Mouse (Mus musculus): ENCODE measurements around the gene Prkar1a.
"Not testable (repeated sequence)": the region's sequence is repeated elsewhere in the genome, so short reads cannot be mapped to it uniquely, and the experiment has no call there.

Gene Prkar1a

DNA sequence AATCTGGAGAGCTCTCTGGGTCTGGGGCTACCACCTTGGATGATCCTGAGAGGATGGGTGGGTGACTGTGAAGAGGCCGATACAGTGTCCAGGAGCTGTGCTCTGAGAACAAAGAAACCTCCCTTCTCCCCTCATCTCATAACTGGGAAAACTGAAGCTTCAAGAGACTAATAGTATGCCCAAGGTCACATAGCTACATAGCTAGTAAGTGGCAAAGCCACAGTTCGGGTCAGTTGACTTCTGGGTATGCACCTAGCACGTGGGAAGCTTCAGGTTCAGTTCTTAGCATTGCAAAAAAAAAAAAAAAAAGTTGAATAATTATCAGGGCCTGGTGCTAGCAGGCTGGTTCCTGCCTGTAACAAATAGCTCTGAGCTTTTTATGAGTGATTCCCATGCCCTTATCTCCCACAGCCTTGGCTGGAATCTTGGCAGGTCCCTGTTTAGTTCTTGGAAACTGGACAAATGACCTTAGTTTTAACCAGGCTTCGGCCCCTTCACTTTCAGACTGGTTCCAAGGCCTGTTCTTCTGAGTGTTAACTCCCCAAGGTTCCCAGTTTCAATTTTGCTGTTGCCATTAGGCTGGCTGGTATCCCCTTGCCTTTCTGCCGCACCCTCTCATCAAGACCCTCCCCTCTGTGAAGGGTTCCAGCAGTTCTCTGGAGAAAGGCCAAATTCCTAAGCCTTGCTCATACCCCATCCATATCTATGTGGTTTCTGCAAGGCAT is 7.5 kb upstream of the Prkar1a start:
- DNase-seq (ENCODE audit: low read depth, low spot score), result no peak

DNA sequence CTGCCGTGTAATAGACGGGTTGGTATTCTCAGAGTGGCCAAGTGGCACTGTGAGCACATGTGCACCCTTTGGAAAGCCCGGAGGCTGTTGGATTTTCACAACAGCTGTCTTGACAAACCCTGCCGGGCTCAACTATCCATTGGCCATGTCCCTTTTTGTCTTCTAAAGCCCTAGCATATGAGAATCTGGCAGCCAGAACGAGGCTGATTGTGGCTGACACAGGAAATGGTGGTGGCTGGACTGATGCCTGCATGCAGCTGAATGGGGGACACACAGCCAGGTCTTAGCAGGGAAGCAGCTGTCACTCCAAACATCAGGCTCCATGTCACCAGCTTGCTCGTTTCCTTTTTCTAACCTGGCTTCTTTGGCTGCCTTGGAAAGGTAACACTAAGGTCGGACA is 695 bp upstream of the Prkar1a start:
- peak; percentile 77 for DNase-seq (ENCODE audit: low read depth, low spot score)

DNA sequence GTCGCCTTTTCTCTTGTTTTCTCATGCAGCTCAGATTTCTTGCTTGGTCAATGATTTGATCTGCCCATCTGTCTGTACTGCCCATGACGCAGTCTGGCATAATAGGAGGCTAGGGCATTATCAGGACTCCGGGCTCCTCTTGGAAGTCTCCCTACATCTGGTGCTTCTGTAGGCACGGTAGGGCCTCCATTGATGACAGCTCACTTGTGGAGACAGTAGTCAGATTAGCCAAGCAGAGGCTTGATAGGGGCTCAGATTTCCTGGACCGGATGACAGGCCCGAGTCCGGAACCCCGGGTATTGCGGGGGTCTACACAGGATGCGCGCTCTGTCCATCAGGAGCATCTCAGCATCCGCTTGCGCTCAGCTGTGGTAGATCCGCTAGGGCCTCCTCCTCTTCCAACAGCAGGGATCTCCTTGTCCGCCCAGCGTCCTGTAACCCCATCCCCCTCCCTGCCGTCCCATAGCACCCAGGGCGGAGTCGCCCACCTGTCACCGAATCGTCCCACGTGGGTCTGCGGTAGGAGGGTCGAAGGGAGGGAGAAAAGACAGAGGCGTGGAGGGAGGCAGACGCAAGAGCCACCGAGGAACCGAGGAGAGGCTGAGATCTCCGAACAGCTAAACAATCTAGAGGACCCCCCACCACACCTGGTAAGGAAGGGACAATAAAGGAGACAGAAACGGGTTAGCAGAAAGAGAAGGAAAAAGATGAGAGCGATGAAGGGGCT is 933 bp downstream of the Prkar1a start:
- peak; percentile 98 for DNase-seq (ENCODE audit: low read depth, low spot score)

DNA sequence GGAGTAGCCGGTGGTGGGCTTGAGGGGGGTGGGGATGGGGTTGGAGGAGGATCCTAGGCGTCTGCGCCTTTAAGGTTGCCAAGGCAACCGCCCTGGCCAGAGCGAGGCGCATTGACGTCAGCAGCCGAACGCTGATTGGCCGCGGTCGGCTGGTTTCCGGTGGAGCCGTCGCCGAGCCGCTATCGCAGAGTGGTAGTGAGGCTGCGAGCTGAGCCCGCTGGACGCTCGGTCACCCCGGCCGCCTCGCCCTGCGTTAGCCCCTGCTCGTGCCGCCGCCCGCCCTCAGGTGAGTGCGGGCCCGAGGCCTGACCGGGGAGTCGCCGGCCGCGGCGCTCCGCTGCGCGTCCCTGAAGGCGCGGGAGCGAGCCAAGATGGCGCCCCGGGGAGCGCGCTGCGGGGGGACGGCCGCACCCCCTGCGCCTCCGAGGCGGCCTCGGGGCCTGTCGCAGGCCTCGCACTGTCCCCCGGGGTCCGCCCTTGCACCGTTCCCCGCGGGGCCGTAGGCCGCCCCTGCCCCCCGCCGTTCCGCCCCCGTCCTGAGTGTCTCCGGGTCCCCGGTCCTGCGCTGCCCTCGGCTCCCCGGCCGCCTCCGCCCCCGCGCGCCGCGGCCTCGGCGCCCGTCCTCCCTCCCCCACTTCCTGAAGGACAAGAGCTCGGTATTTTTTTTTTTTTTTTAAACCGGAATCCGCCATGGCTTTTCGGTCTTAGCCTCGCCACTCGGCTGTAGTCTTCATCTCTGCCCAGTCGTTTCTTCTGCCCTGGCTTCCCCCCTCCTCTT is 1.8 kb downstream of the Prkar1a start:
- DNase-seq (ENCODE audit: low read depth, low spot score), result peak; percentile 96

DNA sequence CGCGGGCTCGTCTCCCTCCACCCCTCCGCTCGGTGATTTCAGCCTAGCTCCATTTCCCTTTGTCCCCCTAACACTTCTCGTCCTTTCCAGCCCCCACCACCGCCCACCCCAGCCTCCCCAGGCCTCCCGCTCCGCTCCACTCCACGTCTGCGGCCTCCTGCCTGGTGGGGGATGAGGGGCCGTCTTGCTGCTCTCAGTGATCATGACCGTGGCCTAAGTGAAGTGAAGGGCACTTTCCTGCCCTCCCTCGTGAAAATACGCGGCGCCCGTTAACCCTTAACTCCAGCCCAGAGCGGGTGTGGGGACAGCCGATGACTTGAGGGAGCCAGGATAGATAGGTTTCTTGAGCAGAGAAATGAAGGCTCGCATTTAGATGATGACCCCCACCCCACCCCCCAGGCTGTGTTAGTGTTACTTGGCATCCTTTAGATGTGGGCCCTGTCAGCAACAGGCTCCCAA is 2.4 kb downstream of the Prkar1a start:
- no peak for DNase-seq (ENCODE audit: low read depth, low spot score)

DNA sequence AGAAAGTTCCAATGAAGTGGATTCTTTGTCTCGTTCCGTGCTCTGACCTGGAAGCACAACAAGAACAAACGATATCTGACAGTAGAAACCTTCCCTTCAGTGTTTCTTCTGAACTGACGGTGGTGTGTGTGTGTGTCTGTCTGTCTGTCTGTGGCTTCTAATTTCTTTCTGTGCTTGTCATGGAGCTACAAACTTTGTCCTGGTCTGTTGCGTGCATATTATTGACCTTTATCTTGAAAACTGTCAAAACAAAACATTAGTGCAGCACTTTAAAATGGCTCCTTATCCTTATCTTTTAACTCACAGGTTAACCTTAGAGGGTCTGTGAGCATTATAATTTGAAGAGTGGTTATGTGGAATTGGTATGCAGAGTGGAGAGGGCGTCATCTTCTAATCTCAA is 3.3 kb downstream of the Prkar1a start:
- no peak for DNase-seq (ENCODE audit: low read depth, low spot score)

DNA sequence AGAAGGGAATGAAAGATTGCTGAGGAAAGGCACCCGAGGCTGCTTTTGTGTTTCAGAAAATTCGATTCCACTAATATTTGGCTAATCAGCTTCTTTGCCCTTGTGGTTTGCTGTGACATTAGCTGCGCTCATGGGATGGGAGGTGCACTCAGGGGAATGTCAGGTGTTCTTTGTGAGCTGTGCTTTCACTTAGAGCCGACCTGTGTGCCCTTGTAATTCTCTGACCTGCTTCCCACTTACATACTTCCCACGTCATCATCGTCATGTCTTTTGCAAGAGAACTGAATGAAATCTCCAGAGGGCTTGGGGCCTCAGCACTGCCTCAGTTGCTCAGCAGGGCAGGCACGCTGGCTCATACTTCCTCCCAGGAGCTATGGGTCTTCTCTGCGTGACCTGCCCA is 4.0 kb downstream of the Prkar1a start:
- no peak for DNase-seq (ENCODE audit: low read depth, low spot score)

DNA sequence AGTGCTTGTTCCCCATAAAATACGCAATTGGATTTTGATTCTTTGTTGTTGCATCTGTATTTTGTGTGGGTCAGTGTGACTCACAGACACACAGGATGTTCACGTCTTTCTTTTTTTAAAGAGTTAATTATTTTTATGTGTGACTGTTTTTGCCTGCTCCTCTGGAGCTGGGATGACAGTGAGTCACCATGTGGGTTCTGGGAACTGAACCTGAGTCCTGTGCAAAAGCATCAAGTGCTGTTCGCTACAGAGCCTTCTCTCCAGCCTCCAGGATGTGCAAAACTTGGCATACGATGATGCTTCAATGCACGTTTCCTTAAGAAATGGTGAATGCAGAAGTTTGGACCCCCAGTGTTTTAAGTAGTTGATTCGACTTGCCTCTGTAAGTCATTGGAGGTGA is 5.4 kb downstream of the Prkar1a start:
- DNase-seq (ENCODE audit: low read depth, low spot score), result peak; percentile 51

DNA sequence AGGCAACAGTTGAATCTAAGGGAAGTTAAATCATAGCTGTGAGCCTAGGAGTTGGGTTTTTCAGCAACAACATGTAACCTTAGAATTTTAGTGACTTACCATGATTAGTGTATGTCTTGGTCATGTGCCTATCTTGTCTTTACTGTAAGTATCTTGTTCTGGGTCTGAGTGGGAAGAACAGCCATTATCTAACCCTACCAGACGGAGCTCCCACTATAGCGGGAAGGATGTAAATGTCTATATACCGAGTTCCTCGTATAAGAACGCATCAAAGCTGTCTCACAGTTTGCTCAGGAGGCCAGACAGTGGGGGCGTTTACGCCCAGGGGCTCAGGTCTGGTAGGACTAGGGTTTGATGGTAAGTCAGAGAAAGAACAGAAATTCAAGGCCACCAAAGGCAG is 7.0 kb downstream of the Prkar1a start:
- DNase-seq (ENCODE audit: low read depth, low spot score), result no peak

DNA sequence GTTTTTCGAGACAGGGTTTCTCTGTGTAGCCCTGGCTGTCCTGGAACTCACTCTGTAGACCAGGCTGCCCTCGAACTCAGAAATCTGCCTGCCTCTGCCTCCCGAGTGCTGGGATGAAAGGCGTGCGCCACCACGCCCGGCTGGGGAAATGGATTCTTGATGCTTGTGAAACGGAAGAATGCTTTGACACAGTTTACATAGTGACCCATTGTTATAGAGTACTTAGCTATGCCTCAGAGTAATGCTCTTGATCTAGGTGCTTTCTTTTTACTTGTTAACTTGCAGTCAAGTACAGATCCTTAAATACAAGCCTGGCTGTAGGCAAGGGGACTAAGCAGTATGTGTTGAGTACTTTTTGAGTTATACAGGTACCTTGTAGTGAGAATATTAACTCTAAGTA is 11.3 kb downstream of the Prkar1a start:
- DNase-seq (ENCODE audit: low read depth, low spot score), result not testable (repeated sequence)

DNA sequence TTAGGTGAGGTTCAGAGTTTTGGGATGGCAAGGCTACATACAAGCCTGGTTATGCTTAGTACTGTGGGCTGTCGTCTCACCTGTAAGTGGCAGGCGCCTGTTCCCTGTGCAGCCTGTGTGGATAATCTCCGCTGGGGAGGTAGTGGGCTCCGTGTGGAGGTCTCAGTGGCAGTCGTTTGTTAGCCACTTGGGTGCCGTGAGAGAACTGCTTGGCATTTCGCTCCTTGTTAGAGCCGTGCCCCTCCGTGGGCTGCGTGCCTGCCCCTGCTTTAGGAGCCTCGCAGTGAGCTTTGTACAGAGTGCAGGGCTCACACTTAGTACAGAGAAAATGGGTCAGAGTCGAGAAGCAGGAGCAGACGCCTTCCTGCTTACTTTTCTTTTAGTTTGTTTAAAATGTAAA is 15.1 kb downstream of the Prkar1a start:
- no peak for DNase-seq (ENCODE audit: low read depth, low spot score)

DNA sequence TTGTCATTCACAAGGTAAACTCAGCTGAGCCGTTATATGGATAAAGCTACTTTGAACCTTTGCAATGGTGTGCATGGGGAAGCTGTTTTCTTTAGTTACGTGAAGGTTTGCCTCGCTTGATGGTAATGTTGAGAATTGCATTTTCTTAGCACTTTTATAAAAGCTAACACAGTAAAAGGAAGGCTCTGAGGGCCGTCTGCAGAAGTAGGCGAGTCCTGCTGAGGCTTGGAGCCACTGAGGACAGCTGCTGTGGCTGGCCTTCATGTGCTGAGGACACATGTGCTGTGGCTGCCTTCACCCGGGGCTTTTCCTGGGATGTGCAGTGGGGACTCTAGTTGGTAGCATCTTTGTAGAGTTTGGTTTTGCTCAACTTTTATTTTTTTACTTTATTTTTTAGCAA is 16.2 kb downstream of the Prkar1a start:
- DNase-seq (ENCODE audit: low read depth, low spot score), result no peak

DNA sequence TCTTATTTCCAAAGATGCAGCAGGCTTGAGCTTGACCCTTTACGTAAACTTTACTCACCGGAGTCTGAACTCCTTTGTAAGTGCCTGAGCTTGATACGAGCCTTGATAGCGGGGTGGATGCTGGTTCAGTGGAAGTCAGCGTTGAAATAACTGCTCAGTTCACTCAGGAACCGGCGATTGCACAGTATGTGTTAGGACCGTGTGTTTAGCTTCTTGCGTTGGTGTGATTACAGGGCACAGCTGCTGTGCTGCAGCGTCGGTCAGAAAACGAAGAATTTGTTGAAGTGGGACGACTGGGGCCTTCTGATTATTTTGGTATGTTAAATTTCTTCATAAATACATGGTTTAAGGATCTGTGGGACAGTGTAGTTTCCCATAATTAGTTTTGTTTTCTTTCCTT is 17.2 kb downstream of the Prkar1a start:
- no peak for DNase-seq (ENCODE audit: low read depth, low spot score)

DNA sequence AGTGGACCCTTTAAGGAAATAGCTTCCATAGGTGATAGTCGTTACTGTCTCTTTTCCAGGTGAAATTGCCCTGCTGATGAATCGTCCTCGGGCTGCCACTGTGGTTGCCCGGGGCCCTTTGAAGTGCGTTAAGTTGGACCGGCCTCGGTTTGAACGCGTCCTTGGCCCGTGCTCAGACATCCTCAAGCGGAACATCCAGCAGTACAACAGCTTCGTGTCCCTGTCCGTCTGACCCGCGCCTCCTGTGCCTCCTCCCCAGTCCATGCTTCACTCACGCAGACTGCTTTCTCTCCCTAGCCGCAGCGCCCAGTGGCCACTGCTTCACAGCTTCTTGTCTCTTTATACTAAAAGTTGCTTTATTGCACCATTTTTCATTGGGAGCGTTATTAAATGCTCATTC is 18.2 kb downstream of the Prkar1a start:
- DNase-seq (ENCODE audit: low read depth, low spot score), result no peak

DNA sequence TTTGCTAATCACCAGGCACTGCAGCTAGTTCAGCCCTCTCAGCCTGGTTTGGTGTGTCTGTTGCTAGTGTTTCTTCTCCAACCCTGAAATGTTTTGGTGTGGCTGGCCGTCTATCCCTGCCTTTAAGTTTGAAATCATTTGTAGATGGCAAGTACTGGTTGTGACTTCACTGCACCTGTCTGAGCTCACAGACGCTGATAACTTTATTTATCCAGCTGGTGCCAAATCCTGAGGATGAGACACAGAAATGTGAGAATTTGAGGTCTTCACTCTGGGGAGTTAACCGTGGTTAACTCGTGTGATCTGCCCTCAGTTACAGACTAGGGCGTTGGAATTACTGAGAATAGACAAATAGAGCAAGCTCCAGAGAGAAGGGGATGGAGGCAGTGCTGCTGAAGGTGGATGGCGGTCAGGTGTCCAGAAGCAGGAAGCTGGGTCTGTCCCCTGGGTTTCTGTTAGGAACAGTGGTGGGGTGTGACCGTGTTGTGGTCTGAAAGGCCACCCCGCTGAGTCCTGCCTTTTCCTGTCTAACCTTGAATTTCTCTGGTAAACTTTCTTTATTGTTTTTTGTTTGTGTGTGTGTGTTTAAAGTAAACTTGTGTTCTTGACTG is 19.0 kb downstream of the Prkar1a start:
- DNase-seq (ENCODE audit: low read depth, low spot score), result no peak

DNA sequence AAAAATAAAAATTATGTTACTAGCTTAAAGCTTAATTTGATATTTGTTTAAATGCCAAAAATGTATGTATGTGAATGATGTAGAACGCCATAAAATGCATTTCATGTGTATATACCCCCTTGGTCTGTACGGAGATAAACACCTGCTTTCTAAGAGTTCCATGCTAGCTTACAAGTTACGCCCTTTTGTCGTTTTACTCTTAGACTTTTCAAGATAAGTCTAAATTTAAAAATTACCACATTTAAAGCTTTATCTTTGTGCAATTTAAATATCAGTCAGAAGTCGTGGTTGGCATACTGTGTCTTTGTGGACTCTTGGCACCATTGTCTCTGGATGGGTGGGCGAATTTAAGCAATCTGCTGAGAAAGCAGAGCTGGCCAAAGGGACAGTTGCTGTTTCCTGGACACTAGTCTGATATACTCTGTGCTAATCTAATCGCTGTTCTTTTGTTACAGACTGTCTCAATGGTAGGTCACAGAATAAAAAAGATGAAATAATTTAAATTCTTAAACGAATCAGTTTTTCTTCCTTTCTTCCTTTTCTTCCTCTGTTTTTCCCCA is 20.0 kb downstream of the Prkar1a start:
- no peak for DNase-seq (ENCODE audit: low read depth, low spot score)

DNA sequence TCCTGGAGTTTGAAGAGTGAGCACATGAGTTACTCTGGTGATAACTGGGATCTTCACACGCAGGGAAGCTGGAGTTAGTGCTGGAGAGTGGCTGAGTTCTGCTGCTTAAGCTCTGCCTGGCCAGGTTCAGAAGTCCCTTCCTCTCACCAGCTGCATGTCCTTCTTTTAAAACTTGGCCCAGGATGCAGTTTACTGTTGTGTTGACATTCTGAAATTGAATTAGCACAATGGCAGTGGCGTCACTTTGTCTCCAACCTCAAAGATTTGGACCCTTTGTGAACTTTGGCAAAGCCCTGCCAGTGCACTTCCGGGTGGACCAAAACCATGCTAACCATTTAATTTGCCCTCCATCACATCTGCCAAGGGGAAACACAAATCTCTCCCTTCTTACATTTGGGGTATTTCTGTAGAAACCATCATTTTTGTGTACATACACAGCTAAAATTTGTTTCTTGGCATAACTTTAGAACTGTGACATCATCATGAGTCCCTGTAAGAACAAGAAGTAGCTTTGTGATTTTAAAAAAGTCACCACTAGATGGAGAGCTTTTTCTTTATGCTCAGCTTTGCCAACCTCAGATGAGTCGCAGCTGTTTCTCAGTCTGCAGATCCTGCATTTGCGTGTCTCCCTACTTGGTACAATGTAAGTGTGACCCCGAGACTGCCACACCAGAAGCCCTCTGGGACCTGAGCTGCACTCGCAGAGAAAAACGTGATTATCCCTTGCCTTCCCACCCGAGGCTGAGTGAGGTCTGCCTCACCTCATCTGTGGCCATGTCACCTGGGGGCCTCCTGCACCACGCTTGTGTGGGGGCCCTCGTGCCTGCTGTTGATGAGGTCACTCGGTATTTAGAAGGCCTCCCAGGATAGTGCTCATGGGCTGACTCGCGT is 21.1 kb downstream of the Prkar1a start:
- peak; percentile 87 for DNase-seq (ENCODE audit: low read depth, low spot score)

DNA sequence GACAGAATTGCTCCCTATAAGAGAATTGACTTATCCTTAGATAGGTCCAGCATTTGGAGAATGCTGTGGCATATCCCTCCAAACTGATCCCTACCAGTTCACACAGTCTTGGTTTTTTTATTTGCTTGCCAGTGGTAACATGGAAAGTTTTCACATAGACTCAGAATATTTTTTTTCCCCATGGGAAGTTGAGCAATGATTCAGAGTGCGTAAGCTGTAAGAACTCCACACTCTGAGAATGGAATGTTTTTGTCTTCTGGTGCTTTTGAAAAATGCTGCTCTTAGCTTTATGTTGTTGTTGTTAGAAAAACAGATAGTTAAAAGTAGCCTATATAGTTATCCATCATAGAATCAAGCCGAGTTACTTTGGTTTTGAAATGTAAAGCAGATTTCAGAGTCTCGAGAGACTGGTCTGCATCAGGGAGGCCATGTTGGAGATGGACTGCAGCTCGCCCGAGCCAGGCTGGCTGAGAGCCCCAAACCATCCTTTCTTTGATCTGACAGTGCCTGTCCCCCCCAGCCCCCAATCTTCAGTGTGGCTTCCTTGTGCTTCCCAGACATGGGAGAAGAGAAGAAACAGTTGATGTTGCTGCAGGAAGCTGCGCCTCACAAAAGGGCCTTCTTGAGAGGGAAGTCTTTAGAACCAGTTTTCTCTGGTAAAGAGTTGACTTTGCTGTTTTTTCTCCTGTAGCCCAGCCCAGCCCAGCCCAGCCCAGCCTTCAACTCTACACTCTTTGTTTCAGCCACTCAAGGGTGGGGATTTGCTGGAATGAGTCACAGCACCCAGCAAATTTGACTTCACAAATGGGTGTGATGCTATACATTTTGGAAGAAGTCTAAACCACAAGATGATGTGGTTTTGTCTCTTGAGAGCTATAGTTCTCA is 22.2 kb downstream of the Prkar1a start:
- DNase-seq (ENCODE audit: low read depth, low spot score), result no peak

DNA sequence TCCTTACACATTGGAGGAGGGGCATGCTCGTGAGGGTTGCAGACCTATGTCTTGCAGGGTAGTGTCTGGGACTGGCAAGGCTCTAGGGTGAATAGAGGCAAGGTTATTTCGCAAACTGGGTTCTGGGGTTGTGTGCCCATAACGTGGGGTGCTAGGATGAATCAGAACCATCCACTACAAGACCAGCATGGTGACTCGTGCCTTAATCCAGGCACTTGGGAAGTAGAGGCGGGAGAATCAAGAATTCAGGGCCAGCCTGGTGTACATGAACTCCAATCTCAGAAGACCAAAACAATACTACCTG is 22.8 kb downstream of the Prkar1a start:
- DNase-seq (ENCODE audit: low read depth, low spot score), result no peak

DNA sequence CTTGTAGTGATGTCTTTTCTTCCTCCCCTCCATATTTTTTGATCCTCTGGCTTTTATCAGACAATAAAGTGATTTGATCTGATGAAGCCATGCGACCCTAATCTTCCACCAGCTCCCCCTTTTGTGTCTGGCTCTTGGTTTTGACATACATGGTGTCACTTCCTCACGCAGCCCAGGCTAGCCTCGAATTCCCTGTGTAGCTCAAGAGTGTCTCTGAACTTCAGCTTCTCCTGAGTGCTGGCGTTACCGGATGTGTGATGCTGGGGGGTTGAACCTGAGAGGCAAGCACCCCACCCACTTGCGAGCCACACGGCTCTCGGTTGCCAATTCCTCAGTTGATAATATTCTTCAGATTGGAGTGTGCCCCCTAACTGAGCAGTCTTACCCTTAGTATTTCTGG is 23.2 kb downstream of the Prkar1a start:
- no peak for DNase-seq (ENCODE audit: low read depth, low spot score)

All from brain, adult 2 months (tissue).